Mouse (Mus musculus) right cerebral cortex, adult 18-20 months (tissue): ENCODE measurements at regions not wholly inside any gene's neighbourhood (a gene's known extent, or its start where the extent isn't known, plus 50 kb on each side); places are given as distances from the start of the nearest gene placed in this dataset.

ENCODE experiments used
- DNase-seq: peaks from one replicate; pipeline ENCODE4 v3.0.0; 2022; ENCODE audit warnings: mixed read lengths

DNA sequence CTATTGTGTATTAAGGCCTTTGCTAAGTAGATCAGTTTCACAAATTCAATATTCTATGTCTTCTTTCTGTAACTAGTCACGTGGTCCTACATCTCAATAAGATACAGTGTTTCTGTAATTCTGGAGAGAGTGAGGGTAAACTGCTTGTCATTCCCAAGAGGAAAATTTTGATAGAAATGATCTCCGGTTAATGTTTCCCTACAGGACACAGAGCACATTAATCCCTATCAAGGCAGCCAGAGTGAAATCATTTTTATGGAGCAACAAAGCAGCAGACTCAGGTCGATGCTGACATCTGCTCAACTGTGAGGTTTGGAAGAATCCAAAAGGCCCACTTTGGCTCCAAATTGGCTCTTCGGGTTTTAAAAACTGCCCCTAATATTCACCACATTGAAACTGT is 451.7 kb downstream of the Arl4a start:
- DNase-seq = no peak

DNA sequence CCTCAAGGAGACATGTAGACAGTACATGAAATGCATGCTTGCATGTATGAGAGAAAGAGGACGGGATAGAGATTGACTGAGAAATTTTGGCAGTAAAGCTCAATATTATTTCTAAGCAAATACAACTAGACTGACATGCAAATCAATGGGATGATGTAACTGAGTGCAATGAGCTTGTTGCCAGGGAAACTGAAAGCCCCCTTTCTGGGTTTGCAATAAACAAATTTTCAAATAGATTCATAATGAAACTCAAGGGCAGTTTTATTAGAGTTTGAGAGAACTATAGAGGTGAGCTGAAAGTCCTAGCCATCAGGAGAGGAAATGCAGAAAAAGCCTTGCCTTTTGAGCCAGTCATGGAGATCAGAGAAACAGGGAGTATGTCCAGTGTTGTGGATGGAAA is 460.2 kb downstream of the Arl4a start:
- no peak for DNase-seq

DNA sequence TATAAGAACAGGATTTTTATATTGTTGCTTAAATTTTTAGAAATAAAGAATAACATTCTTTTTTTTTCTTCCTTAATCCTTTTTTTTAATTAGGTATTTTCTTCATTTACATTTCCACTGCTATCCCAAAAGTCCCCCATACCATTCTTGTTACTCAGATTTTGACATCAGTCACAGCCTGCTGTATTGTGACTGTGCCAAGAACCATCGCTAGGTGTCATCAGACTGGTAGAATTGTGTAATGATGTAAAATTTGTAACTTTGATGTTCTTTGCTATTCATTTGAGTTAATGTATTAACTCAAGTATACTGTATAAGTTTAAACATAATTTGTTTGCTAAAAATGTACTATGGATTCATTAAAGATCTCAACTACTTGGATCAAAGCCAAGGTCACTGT is 465.0 kb downstream of the Arl4a start:
- DNase-seq = no peak

- no peak for DNase-seq
Observed at GRCm38 (mm10) chr12:39572147-39572546, 465.7 kb downstream of the Arl4a start.

GRCm38 (mm10) chr12:39560734-39561446 is 476.9 kb downstream of the Arl4a start:
- no peak for DNase-seq

DNA sequence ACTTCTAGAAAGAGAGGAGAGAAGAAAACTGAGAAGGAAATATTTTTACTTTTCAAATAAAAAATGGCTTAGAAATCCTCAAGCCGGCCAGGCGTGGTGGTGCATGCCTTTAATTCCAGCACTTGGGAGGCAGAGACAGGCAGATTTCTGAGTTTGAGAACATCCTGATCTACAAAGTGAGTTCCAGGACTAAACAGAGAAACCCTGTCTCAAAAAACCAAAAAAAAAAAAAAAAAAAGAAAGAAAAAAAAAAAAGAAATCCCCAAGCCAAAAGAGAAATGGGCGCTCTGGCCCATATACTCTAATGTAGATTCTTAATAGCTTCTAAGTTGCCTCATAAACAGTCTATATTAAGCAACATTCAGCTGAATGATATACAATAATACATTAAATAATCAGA is 479.3 kb downstream of the Arl4a start:
- no peak for DNase-seq

DNA sequence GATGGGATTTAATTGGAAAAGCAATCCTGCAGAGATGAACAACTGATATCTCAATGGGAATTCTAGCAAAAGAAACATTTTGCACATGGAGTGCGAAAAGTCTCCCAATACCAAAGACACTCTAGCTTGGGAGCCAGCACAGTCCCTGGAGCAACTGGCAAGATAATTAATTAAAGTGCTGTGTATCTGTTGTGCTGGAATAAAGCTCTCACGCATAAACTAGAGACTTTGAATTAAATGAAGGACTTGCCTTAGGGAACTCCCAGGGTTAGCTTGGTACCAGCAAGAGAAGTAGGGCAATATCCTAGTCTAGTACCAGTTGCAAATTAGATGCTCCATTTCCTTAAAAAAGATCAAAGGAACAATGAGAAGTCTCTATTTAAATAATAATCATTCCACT is 501.5 kb downstream of the Arl4a start:
- no peak for DNase-seq

GRCm38 (mm10) chr12:39528121-39528520 is 509.7 kb downstream of the Arl4a start:
- no peak for DNase-seq

DNA sequence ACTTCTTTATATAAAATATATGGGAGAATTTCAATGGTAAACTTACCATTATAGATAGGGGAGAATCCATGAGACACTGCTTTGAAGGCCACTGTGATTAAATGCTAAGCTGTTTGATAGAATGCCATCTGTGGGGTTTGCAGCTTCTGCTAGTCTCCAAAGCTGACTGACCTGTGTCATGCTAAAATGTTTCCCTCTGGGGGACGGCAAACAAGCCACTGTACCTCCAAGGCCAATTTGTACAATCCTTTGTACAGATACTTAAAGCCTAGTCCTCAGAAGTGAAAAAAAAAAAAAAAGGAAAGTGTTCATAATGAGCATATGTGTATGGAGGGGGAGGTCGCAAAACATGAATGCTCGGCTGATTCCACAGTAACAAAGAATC is 510.6 kb downstream of the Arl4a start:
- DNase-seq = no peak

- no peak for DNase-seq
Observed at GRCm38 (mm10) chr12:39526535-39527215, 511.1 kb downstream of the Arl4a start.

DNA sequence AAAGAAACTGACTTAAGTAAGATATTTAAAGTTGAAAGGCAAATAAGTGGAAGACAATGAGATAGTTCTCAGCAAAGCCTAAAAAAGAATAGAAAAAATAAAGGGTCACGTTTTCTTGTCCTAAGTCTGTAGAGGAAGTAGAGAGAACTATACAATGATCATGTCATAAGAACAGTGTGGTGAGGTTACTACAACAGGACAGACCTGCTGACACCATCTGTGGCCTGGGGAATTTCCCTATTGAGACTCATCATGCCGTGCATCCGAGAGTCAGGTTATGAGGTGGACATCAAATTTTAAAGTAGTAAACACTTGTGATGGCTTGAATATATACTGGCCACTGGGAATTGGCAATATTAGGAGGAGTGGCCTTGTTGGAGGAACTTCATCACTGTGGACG is 522.1 kb downstream of the Arl4a start:
- no peak for DNase-seq

- DNase-seq = no peak
Observed at GRCm38 (mm10) chr12:39510855-39511254, 527.0 kb downstream of the Arl4a start.

DNA sequence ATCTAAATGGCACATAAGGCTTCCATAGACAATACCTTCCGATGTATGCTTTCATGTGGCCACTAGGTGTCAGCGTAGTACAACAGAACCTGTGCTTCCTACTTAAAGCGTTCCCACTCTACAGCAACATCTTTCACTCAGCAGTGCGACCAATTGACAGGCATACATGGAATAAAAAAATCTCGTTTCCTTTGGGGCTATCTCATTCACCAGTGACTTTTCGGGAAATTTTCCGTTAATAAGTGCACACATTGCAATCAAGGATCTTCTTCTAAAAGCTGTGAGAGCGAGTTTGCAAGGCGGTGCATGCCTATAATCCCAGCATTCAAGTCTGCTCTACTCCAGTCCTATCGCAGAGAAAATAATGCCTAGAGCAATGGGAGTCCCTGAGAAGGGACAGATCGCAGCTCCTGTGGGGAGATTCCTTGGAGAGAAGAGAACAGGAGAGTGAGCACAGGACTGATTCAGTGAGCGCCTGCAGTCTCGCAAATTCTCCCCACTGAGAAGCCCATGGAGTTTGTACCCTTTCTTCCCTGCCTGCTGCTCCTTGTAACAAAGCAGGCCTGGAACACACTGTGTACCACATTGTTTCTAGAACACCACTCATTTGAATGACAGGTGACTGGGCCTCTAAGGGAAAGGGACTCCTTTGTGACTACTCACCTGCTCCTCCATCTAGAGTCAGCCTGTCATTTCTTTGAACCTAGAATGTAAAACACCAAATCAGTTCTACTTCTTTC is 527.6 kb downstream of the Arl4a start:
- DNase-seq = peak; percentile 67

GRCm38 (mm10) chr12:39496203-39496602 is 541.6 kb downstream of the Arl4a start:
- peak; percentile 12 for DNase-seq

DNA sequence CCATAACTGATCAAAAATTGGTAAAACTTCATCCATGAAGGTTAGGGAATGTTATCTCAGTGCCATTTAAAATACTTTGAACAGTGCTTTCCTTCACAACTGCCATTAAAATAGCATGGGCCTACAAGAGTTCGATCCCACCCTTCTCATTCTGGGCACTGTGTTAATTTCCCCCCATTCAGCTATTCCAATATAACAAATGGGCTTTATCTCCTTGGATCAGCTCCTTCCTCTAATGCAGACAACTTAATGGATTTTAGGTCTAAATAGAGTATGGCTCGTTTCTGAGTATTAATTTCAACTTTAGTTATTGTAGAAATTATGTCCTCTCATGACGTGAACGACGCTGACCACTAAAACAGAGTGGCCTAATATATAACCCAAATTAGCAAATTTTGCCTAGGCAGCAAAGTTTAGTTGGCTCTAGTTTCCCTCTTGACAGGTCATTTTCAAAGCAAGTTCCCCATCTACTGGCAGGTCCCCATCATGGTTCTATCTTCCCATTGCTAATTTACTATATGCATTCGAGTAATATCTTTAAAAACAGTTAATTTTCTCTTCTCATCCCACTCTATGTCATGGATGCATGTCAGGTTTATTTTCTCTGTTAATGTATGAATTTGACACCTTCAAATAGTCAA is 544.1 kb downstream of the Arl4a start:
- DNase-seq = no peak

- DNase-seq = peak; percentile 22
Observed at GRCm38 (mm10) chr12:39493114-39493513, 544.7 kb downstream of the Arl4a start.

GRCm38 (mm10) chr12:39472984-39473383 is 564.8 kb downstream of the Arl4a start:
- no peak for DNase-seq
